8 mouse cellular contexts compared by ENCODE assay signal in genomic region chr16:17148084-17148483, GRCm38 (mm10). TPM values are rescaled to one million over a fixed set of nuclear protein-coding genes. Genes with fewer than 3 reads are reported as not detected.
A peak's percentile ranks its signal among the peaks of the same experiment; 100 is the strongest.
DNase-seq lines count a peak whose midpoint lies in the region; ATAC-seq and TF ChIP-seq lines count a peak whose summit lies in the region.

No protein-coding gene starts in this region.

- no peak overlapping the region for H3K27ac ChIP-seq in cerebellum, adult 2 months (ENCODE audit: insufficient read depth, low read length)
- H3K27ac ChIP-seq in heart, embryonic 13.5 days (replicated peaks), result no peak overlapping the region
- H3K27ac ChIP-seq in liver, embryonic 11.5 days (ENCODE audit: low read depth, low read length), result peak overlapping the region; percentile 40; the same call in 1 of the 2 replicates
- no peak overlapping the region for H3K27ac ChIP-seq in olfactory bulb, adult 2 months (ENCODE audit: insufficient read depth, low read depth, low read length)

- H3K36me3 ChIP-seq in heart, embryonic 13.5 days, result peaks cover 22% of the 10 kb centered on the region
- peaks cover 3% of the 10 kb centered on the region; the same call in 1 of the 2 replicates for H3K36me3 ChIP-seq in liver, embryonic 11.5 days (ENCODE audit: control insufficient read depth, insufficient read depth, low read length)

- 37% methylated on average over 16 of the region's 16 CpGs for WGBS in cerebellum, adult 2 months
- 11% methylated on average over 16 of the region's 16 CpGs for WGBS in heart, embryonic 13.5 days
- 7% methylated on average over 16 of the region's 16 CpGs for WGBS in liver, embryonic 11.5 days
- 23% methylated on average over 16 of the region's 16 CpGs for WGBS in olfactory bulb, adult 2 months

- H3K4me2 ChIP-seq in heart, embryonic 13.5 days, result peak overlapping the region; percentile 100
- peak overlapping the region; percentile 88 for H3K4me2 ChIP-seq in liver, embryonic 11.5 days

- no peak for TF ChIP-seq CTCF in cerebellum, adult 2 months (IDR thresholded peaks at IDR 0.05; ENCODE audit: borderline replicate concordance, insufficient read depth, low read depth, low read length)
- TF ChIP-seq CTCF in olfactory bulb, adult 2 months (IDR thresholded peaks at IDR 0.05; ENCODE audit: insufficient read depth, low read depth, low read length), result no peak

- DNase-seq in cerebellum, adult 2 months, result peak; percentile 18 to 23
- DNase-seq in cerebellum, postnatal 4 days (ENCODE audit: low spot score in 2 of 2), result no peak
- DNase-seq in urinary bladder, postnatal 14 days (ENCODE audit: low spot score), result peak; percentile 15
- no peak for DNase-seq in urinary bladder, adult 2 months (ENCODE audit: low spot score)
- peak; percentile 81 for DNase-seq in liver, embryonic 11.5 days (ENCODE audit: low spot score)
- no peak for DNase-seq in frontal cortex, adult 2 months (ENCODE audit: extremely low spot score in 1 of 2, low spot score in 1 of 2)

- peaks cover 5% of the 10 kb centered on the region; the same call in 1 of the 2 replicates for H3K4me1 ChIP-seq in cerebellum, adult 2 months (ENCODE audit: control insufficient read depth, insufficient read depth, low read length)
- peaks cover 16% of the 10 kb centered on the region for H3K4me1 ChIP-seq in heart, embryonic 13.5 days
- peaks cover 10% of the 10 kb centered on the region for H3K4me1 ChIP-seq in liver, embryonic 11.5 days (replicated peaks; ENCODE audit: control insufficient read depth, insufficient read depth, low read length)
- H3K4me1 ChIP-seq in olfactory bulb, adult 2 months (ENCODE audit: control insufficient read depth, insufficient read depth, low read length), result peaks cover 18% of the 10 kb centered on the region

- no peaks in the 10 kb centered on the region for H3K27me3 ChIP-seq in cerebellum, adult 2 months (ENCODE audit: control insufficient read depth, insufficient read depth, low read length)
- H3K27me3 ChIP-seq in heart, embryonic 13.5 days (replicated peaks), result no peaks in the 10 kb centered on the region; the same call in 1 of the 2 replicates
- no peaks in the 10 kb centered on the region for H3K27me3 ChIP-seq in liver, embryonic 11.5 days (replicated peaks; ENCODE audit: control insufficient read depth, insufficient read depth, low read length)

- TF ChIP-seq POLR2A in cerebellum, adult 2 months (IDR thresholded peaks at IDR 0.05; ENCODE audit: borderline replicate concordance, insufficient read depth, low read length), result no peak
- no peak for TF ChIP-seq POLR2A in olfactory bulb, adult 2 months (IDR thresholded peaks at IDR 0.05; ENCODE audit: insufficient read depth, low read depth, low read length)

- no peak for ATAC-seq in heart, embryonic 13.5 days (ENCODE audit: extremely low read depth, insufficient number of reproducible peaks, low FRiP score, low TSS enrichment)
- peak; percentile 63 for ATAC-seq in liver, embryonic 11.5 days (replicated peaks; ENCODE audit: low FRiP score)

- H3K9me3 ChIP-seq in heart, embryonic 13.5 days, result no peaks in the 10 kb centered on the region
- no peaks in the 10 kb centered on the region for H3K9me3 ChIP-seq in liver, embryonic 11.5 days (ENCODE audit: control insufficient read depth, low read length)

- H3K4me3 ChIP-seq in cerebellum, adult 2 months (replicated peaks; ENCODE audit: insufficient read depth, low read depth, low read length), result no peak overlapping the region
- H3K4me3 ChIP-seq in heart, embryonic 13.5 days, result peak overlapping the region; percentile 69
- peak overlapping the region; percentile 71 for H3K4me3 ChIP-seq in liver, embryonic 11.5 days (ENCODE audit: low read depth, low read length)
- peak overlapping the region; percentile 97 for H3K4me3 ChIP-seq in olfactory bulb, adult 2 months (ENCODE audit: insufficient read depth, low read depth, low read length)

- peak overlapping the region; percentile 79 for H3K9ac ChIP-seq in heart, embryonic 13.5 days
- H3K9ac ChIP-seq in liver, embryonic 11.5 days (ENCODE audit: low read depth, low read length), result peak overlapping the region; percentile 75

RNA-seq across cellular contexts. Expression of gene Ccdc116, which starts 1.1 kb away (rescaled TPM):
- polyA plus RNA-seq in cerebellum, adult 2 months (2012; rRNA removed), result 1.5 TPM in 2 replicates
- 4.9 and 5.5 TPM in 2 replicates for polyA plus RNA-seq in urinary bladder, adult 2 months (2012; rRNA removed)
- 0.23 and 0.27 TPM in 2 replicates for polyA plus RNA-seq in heart, embryonic 13.5 days (2015; fragmentation: Nextera tagmentation; extraction: Ambion mirVana)
- polyA plus RNA-seq in liver, embryonic 11.5 days (2014; fragmentation: Nextera tagmentation; extraction: Ambion mirVana), result 1.7 and 2.4 TPM in 2 replicates
- polyA plus RNA-seq in olfactory bulb, adult 2 months (2012; ENCODE audit: insufficient read depth, insufficient read length, low replicate concordance, missing spikeins), result not detected in 2 replicates
- 5.0 and 5.1 TPM in 2 replicates for polyA plus RNA-seq in frontal cortex, adult 2 months (2012; rRNA removed)

RNA-seq across cellular contexts. Expression of gene Ydjc, which starts 3.7 kb away (rescaled TPM):
- polyA plus RNA-seq in cerebellum, adult 2 months (2012; rRNA removed), result 13.8 and 15.3 TPM in 2 replicates
- polyA plus RNA-seq in urinary bladder, adult 2 months (2012; rRNA removed), result 8.3 and 11.9 TPM in 2 replicates
- 3.9 and 5.1 TPM in 2 replicates for polyA plus RNA-seq in heart, embryonic 13.5 days (2015; fragmentation: Nextera tagmentation; extraction: Ambion mirVana)
- 33.5 and 34.2 TPM in 2 replicates for polyA plus RNA-seq in liver, embryonic 11.5 days (2014; fragmentation: Nextera tagmentation; extraction: Ambion mirVana)
- polyA plus RNA-seq in olfactory bulb, adult 2 months (2012; ENCODE audit: insufficient read depth, insufficient read length, low replicate concordance, missing spikeins), result not detected in 2 replicates
- 29.4 and 29.9 TPM in 2 replicates for polyA plus RNA-seq in frontal cortex, adult 2 months (2012; rRNA removed)

RNA-seq across cellular contexts. Expression of gene Sdf2l1, which starts 15.9 kb away (rescaled TPM):
- 20.4 and 21.5 TPM in 2 replicates for polyA plus RNA-seq in cerebellum, adult 2 months (2012; rRNA removed)
- 16.1 and 17.9 TPM in 2 replicates for polyA plus RNA-seq in urinary bladder, adult 2 months (2012; rRNA removed)
- polyA plus RNA-seq in heart, embryonic 13.5 days (2015; fragmentation: Nextera tagmentation; extraction: Ambion mirVana), result 53.0 and 70.2 TPM in 2 replicates
- 96.3 and 108 TPM in 2 replicates for polyA plus RNA-seq in liver, embryonic 11.5 days (2014; fragmentation: Nextera tagmentation; extraction: Ambion mirVana)
- polyA plus RNA-seq in olfactory bulb, adult 2 months (2012; ENCODE audit: insufficient read depth, insufficient read length, low replicate concordance, missing spikeins), result not detected in 2 replicates
- 17.8 and 22.2 TPM in 2 replicates for polyA plus RNA-seq in frontal cortex, adult 2 months (2012; rRNA removed)

RNA-seq across cellular contexts. Expression of gene 2610318N02Rik, which starts 23.1 kb away (rescaled TPM):
- polyA plus RNA-seq in cerebellum, adult 2 months (2012; rRNA removed), result 0.81 and 1.2 TPM in 2 replicates
- polyA plus RNA-seq in urinary bladder, adult 2 months (2012; rRNA removed), result 0.50 and 0.74 TPM in 2 replicates
- 29.2 and 30.6 TPM in 2 replicates for polyA plus RNA-seq in heart, embryonic 13.5 days (2015; fragmentation: Nextera tagmentation; extraction: Ambion mirVana)
- 52.6 and 56.8 TPM in 2 replicates for polyA plus RNA-seq in liver, embryonic 11.5 days (2014; fragmentation: Nextera tagmentation; extraction: Ambion mirVana)
- polyA plus RNA-seq in olfactory bulb, adult 2 months (2012; ENCODE audit: insufficient read depth, insufficient read length, low replicate concordance, missing spikeins), result not detected in 2 replicates
- 4.8 and 5.2 TPM in 2 replicates for polyA plus RNA-seq in frontal cortex, adult 2 months (2012; rRNA removed)

RNA-seq across cellular contexts. Expression of gene Ppil2, which starts 37.0 kb away (rescaled TPM):
- 108 and 111 TPM in 2 replicates for polyA plus RNA-seq in cerebellum, adult 2 months (2012; rRNA removed)
- polyA plus RNA-seq in urinary bladder, adult 2 months (2012; rRNA removed), result 86.8 and 97.1 TPM in 2 replicates
- polyA plus RNA-seq in heart, embryonic 13.5 days (2015; fragmentation: Nextera tagmentation; extraction: Ambion mirVana), result 99.4 and 109 TPM in 2 replicates
- polyA plus RNA-seq in liver, embryonic 11.5 days (2014; fragmentation: Nextera tagmentation; extraction: Ambion mirVana), result 111 TPM in 2 replicates
- polyA plus RNA-seq in olfactory bulb, adult 2 months (2012; ENCODE audit: insufficient read depth, insufficient read length, low replicate concordance, missing spikeins), result not detected in 2 replicates
- 99.6 and 110 TPM in 2 replicates for polyA plus RNA-seq in frontal cortex, adult 2 months (2012; rRNA removed)

Comparison
In these comparisons a context has a peak if more than half of its experiments do, and no peak if none do; other contexts are left out.
1. DNase-seq: peak in cerebellum, adult 2 months (2 of 2), urinary bladder, postnatal 14 days (single experiment) and liver, embryonic 11.5 days (single experiment); none in cerebellum, postnatal 4 days (0 of 2), urinary bladder, adult 2 months (single experiment) and frontal cortex, adult 2 months (0 of 2).
2. RNA of gene Sdf2l1, which starts 15.9 kb away (polyA plus RNA-seq): 96.3 to 108 TPM in liver, embryonic 11.5 days, 53.0 to 70.2 TPM in heart, embryonic 13.5 days, 20.4 to 21.5 TPM in cerebellum, adult 2 months, 16.1 to 17.9 TPM in urinary bladder, adult 2 months and 17.8 to 22.2 TPM in frontal cortex, adult 2 months; not detected in olfactory bulb, adult 2 months; every median in the first group is over 10 times any median in the second.